Mouse (Mus musculus) heart, adult 2 months (tissue): ENCODE measurements around the gene Zdhhc4. TPM values are rescaled to one million over a fixed set of nuclear protein-coding genes. Genes with fewer than 3 reads are reported as not detected.
A peak's percentile ranks its signal among the peaks of the same experiment; 100 is the strongest.

Experiments
- DNase-seq, 2 experiments: peaks; one replicate each; pipeline ENCODE4 v3.0.0; 2021
- H3K27ac ChIP-seq: fragments of 200-600 bp; 2 replicates; pipeline ENCODE4 v1.8.1; 2022
- H3K27me3 ChIP-seq: fragments of 200-500 bp; 2 replicates; pipeline ENCODE4 v1.6.1; 2012; ENCODE audit warnings: mild to moderate bottlenecking, low read length, inconsistent platforms, mixed read lengths; ENCODE audit not compliant: control insufficient read depth, insufficient read depth
- H3K36me3 ChIP-seq: fragments of 200-500 bp; 2 replicates; pipeline ENCODE4 v1.6.1; 2012; ENCODE audit warnings: low read length, inconsistent platforms; ENCODE audit not compliant: control insufficient read depth, insufficient read depth
- H3K4me1 ChIP-seq: fragments of 200-500 bp; 2 replicates; pipeline ENCODE4 v1.6.1; 2011; ENCODE audit warnings: low read length; ENCODE audit not compliant: control insufficient read depth, insufficient read depth
- H3K4me3 ChIP-seq: fragments of 200-600 bp; 2 replicates; pipeline ENCODE4 v1.8.1; 2022
- H3K79me2 ChIP-seq: fragments of 200-500 bp; replicated peaks from 2 replicates; pipeline ENCODE4 v1.6.1; 2012; ENCODE audit warnings: mild to moderate bottlenecking, inconsistent platforms, low read length, moderate library complexity, mixed read lengths; ENCODE audit not compliant: control insufficient read depth, insufficient read depth
- H3K9ac ChIP-seq: fragments of 200-500 bp; 2 replicates; pipeline ENCODE4 v1.6.1; 2012; ENCODE audit warnings: low read depth, mild to moderate bottlenecking, control low read depth, inconsistent platforms, low read length, mixed read lengths
- CTCF ChIP-seq: fragments of 200-600 bp; IDR thresholded peaks from 2 replicates; pipeline ENCODE4 v1.8.1; 2022; ENCODE audit warnings: antibody characterized with exemption, mild to moderate bottlenecking, moderate library complexity
- EP300 ChIP-seq: fragments of 200-500 bp; IDR thresholded peaks from 2 replicates; pipeline ENCODE4 v1.6.1; 2011; ENCODE audit warnings: low read depth, low read length, control low read depth; ENCODE audit not compliant: insufficient read depth
- POLR2A ChIP-seq: fragments of 200-500 bp; IDR thresholded peaks from 2 replicates; pipeline ENCODE4 v1.6.1; 2011; ENCODE audit warnings: mild to moderate bottlenecking, low read depth, low read length, control low read depth; ENCODE audit not compliant: insufficient read depth
- WGBS: fragments of 180-500 bp; shearing (Covaris S2); methylation state at CpG from one replicate; pipeline ENCODE4 v1.1.7; 2018; 5-methylcytosine and 5-hydroxymethylcytosine counted together
- intact Hi-C: fragments of 180-260 bp; cut with DNase I; formaldehyde crosslinking; loops from one replicate; pipeline ENCODE4 v1.15.1; 2025
- long read RNA-seq: library from polyadenylated mRNA; stranded (forward); transcript quantifications from one replicate; pipeline ENCODE4 v2.0.0, GENCODE M21; 2021
- polyA plus RNA-seq: library from polyadenylated mRNA; depleted of rRNA; stranded (reverse); fragments of >200 nt; gene quantifications from 2 replicates; pipeline ENCODE4 v1.2.3, GENCODE M21; 2012; rRNA removed
- total RNA-seq, 2 experiments: library from RNA; stranded (reverse); gene quantifications; 2 replicates each; pipeline ENCODE4 v1.2.3; 2021

Gene Zdhhc4
- 10 to 100 TPM; 26.6 to 26.7 TPM for total RNA-seq
- polyA plus RNA-seq, result 48.4 and 49.7 TPM in 2 replicates
- long read RNA-seq, transcript Zdhhc4-201 (8 exons, 1,364 nt), result major isoform, 9 of 23 reads
- long read RNA-seq, partial matches to known transcripts, result 1 of 23 reads
- long read RNA-seq, other reads (novel, unspliced or antisense), result 13 of 23 reads

GRCm38 (mm10) chr5:143328690-143329495 lies at the start of gene Zdhhc4:
TSS of gene Zdhhc4 (minus strand) at chr5:143329256.
- Histone ChIP-seq H3K27me3 (no peaks in the 10 kb centered on the region), H3K4me3 (peak within 1 kb of the TSS; percentile 88), H3K27ac (peak within 1 kb of the TSS; percentile 77), H3K9ac (peak within 1 kb of the TSS; percentile 89), H3K79me2 (no peaks in the 10 kb centered on the region), H3K4me1 (peaks cover 1% of the 10 kb centered on the region; the same call in 1 of the 2 replicates), H3K36me3 (no peaks in the 10 kb centered on the region)
- TF ChIP-seq POLR2A (peak; percentile 80), CTCF (no peak), EP300 (0 out of 2 replicates have a peak, but pooled peaks have one; percentile 40)
- WGBS, result under 1% methylated on average over 57 of the region's 57 CpGs
- intact Hi-C loops, result loop anchor here (1.0 kb wide), 1 partner anchor 14 kb away; the partner anchor contains the start of gene E130309D02Rik
- DNase-seq, result peak; percentile 92 to 97

- no peak overlapping the region for H3K9ac ChIP-seq
- no peak overlapping the region for H3K4me3 ChIP-seq
- TF ChIP-seq CTCF, result 0 out of 2 replicates have a peak, but pooled peaks have one; percentile 10
- no peak for TF ChIP-seq EP300
- intact Hi-C loops, result loop anchor here (5.0 kb wide), 1 partner anchor 46 kb away; no protein-coding TSS in a partner anchor
- H3K4me1 ChIP-seq, result peaks cover 1% of the 10 kb centered on the region; the same call in 1 of the 2 replicates
- WGBS, result 90% methylated on average over 4 of the region's 4 CpGs
- no peak for DNase-seq
- no peaks in the 10 kb centered on the region for H3K36me3 ChIP-seq
- H3K79me2 ChIP-seq, result no peaks in the 10 kb centered on the region
- no peak overlapping the region for H3K27ac ChIP-seq
- peaks cover 4% of the 10 kb centered on the region for H3K27me3 ChIP-seq
Measured at GRCm38 (mm10) chr5:143376156-143376555, 47.1 kb upstream of the Zdhhc4 start.

GRCm38 (mm10) chr5:143375242-143375641 lies 46.2 kb upstream of the Zdhhc4 start:
- 11% methylated on average over 21 of the region's 21 CpGs for WGBS
- H3K9ac ChIP-seq, result no peak overlapping the region
- TF ChIP-seq CTCF, result peak; percentile 91
- TF ChIP-seq POLR2A, result no peak
- H3K36me3 ChIP-seq, result no peaks in the 10 kb centered on the region
- no peak overlapping the region for H3K4me3 ChIP-seq
- H3K27ac ChIP-seq, result no peak overlapping the region
- intact Hi-C loops, result loop anchor here (5.0 kb wide), 1 partner anchor 47 kb away; no protein-coding TSS in a partner anchor
- peak; percentile 25 to 74 for DNase-seq
- H3K79me2 ChIP-seq, result no peaks in the 10 kb centered on the region
- peaks cover 1% of the 10 kb centered on the region; the same call in 1 of the 2 replicates for H3K4me1 ChIP-seq
- peaks cover 6% of the 10 kb centered on the region for H3K27me3 ChIP-seq

GRCm38 (mm10) chr5:143372818-143373217 lies 43.8 kb upstream of the Zdhhc4 start:
- WGBS, result under 1% methylated on average over 35 of the region's 35 CpGs
- H3K9ac ChIP-seq, result no peak overlapping the region
- H3K27me3 ChIP-seq, result peaks cover 8% of the 10 kb centered on the region
- peak; percentile 51 for TF ChIP-seq CTCF
- no peak for TF ChIP-seq EP300
- no peak for TF ChIP-seq POLR2A
- no peak overlapping the region for H3K27ac ChIP-seq
- no peaks in the 10 kb centered on the region for H3K36me3 ChIP-seq
- DNase-seq, result no peak
- intact Hi-C loops, result no loop called here
- H3K4me1 ChIP-seq, result peaks cover 1% of the 10 kb centered on the region; the same call in 1 of the 2 replicates
- no peaks in the 10 kb centered on the region for H3K79me2 ChIP-seq
- no peak overlapping the region; the same call in 1 of the 2 replicates for H3K4me3 ChIP-seq

GRCm38 (mm10) chr5:143371146-143371510 lies 42.1 kb upstream of the Zdhhc4 start:
- peaks cover 1% of the 10 kb centered on the region; the same call in 1 of the 2 replicates for H3K4me1 ChIP-seq
- 44% methylated on average over 4 of the region's 4 CpGs for WGBS
- TF ChIP-seq EP300 (no peak), POLR2A (no peak), CTCF (no peak)
- no peak for DNase-seq
- no peak overlapping the region for H3K27ac ChIP-seq
- intact Hi-C loops, result no loop called here
- H3K9ac ChIP-seq, result no peak overlapping the region
- peaks cover 8% of the 10 kb centered on the region for H3K27me3 ChIP-seq
- no peaks in the 10 kb centered on the region for H3K36me3 ChIP-seq
- no peaks in the 10 kb centered on the region for H3K79me2 ChIP-seq
- no peak overlapping the region for H3K4me3 ChIP-seq

GRCm38 (mm10) chr5:143370416-143371145 lies 41.5 kb upstream of the Zdhhc4 start:
- H3K4me3 ChIP-seq, result no peak overlapping the region
- WGBS, result 29% methylated on average over 17 of the region's 17 CpGs
- TF ChIP-seq EP300 (no peak), POLR2A (no peak)
- H3K27ac ChIP-seq, result no peak overlapping the region
- intact Hi-C loops, result no loop called here
- no peaks in the 10 kb centered on the region for H3K36me3 ChIP-seq
- no peaks in the 10 kb centered on the region for H3K79me2 ChIP-seq
- H3K27me3 ChIP-seq, result peaks cover 8% of the 10 kb centered on the region
- no peak for DNase-seq
- no peak overlapping the region for H3K9ac ChIP-seq
- peaks cover 1% of the 10 kb centered on the region; the same call in 1 of the 2 replicates for H3K4me1 ChIP-seq
